Mouse (Mus musculus): Measurements from ENCODE around the gene Flvcr2.
A peak's percentile ranks its signal among the peaks of the same experiment; 100 is the strongest.

DNA sequence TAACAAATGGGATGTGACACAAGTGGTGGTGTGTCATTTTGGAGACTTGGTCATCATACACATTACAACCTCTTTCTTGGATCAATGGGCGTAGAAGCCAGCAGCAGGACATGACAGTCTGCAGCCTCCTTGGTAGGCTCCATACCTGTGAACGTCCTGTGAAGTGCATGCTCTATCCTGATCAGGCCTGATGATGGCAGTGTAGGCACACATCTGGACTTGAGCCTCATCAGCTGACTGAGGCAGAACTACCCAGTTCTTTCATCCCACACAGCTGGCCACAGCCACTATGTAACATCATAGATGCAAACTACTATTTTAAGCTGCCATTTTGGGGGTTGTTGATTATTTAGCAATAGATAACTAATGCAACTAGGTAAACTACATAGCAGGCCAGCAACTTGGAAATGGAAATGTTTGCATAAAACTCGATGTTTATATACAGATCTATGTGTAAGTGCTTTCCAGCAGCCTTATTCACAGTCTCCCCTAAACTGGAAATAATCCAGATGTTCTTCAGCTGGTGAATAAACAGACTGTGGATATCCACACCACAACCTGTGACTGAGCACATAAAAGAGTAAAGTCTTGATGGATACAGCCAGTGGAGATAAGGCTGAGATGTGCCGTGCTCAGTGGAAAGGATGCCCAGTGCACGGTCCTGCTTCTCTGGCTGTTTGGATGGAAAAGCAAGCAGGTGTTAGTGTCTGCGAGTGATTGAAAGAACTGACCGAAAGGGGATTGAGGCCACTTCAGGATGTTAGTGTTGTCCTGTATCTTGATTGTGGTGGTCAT, 102.0 kb downstream of the Flvcr2 start:
- no peak for TF ChIP-seq POLR2A (IDR thresholded peaks at IDR 0.05; ENCODE audit: borderline replicate concordance, insufficient read depth, low read length)
- TF ChIP-seq CTCF (IDR thresholded peaks at IDR 0.05; ENCODE audit: borderline replicate concordance, insufficient read depth, low read depth, low read length) = peak; percentile 40; the same call in 1 of the 2 replicates
